Mouse (Mus musculus): ENCODE data around the gene Tcea3.

The Tcea3 gene

GRCm38 (mm10) chr4:136239111-136239510 is 8.4 kb upstream of the Tcea3 start:
- no peak for DNase-seq (ENCODE audit: low spot score in 2 of 2)

DNA sequence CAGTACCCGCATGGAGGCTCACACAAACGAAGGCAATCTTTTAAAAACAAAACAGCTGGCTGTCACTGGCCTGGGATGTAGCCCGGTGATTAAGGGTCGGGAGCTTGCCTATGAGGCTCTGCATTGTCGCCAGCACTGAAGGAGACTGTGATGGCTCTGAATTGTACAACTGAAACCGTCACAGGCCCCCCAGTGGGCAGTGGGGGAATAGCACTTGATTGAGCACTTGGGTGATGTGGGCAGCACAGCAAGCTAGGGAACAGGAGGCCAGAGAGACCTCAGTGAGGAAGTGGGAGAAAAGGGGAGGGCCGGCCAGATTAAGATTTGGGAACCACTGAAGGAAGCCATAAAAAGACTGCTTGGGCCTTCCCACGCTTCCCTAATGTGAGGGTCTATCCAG is 7.9 kb upstream of the Tcea3 start:
- DNase-seq (ENCODE audit: low spot score in 2 of 2): peak; percentile 60 to 78

DNA sequence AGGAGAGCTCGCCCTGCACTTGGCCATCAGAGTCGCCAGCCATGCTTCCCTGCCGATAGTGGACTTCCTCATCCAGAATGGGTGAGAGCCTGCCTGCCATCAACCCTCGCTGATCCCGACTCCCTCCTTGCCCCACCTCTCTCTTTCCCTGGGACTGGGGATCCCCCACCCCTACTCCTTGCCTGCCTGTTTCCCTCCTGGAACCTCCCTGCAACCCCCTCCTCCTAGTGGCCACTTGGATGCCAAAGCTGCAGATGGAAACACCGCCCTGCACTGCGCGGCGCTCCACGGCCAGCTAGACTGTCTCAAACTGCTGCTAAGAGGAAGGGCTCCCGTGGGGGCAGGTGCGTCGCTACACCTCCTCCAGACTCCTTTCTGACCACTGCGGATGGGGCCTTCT is 7.4 kb upstream of the Tcea3 start:
- DNase-seq (ENCODE audit: low spot score in 2 of 2): no peak

DNA sequence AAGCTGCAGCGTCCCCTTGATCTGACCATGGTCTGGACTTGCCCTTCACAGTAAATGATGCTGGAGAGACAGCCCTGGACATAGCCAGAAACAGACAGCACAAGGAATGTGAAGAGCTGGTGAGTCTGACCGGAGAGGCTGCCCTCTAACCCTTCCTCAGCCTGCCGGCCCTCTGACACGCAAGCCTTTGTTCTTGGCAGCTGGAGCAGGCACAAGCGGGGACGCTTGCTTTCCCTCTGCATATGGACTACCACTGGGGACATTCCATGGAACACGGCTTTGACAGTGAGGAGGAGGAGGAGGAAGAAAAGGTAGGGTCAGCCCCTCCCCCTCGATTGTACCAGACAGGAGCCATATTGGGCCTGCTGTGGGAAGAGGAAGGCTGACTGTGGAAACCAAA is 6.6 kb upstream of the Tcea3 start:
- no peak for DNase-seq (ENCODE audit: low spot score in 2 of 2)

DNA sequence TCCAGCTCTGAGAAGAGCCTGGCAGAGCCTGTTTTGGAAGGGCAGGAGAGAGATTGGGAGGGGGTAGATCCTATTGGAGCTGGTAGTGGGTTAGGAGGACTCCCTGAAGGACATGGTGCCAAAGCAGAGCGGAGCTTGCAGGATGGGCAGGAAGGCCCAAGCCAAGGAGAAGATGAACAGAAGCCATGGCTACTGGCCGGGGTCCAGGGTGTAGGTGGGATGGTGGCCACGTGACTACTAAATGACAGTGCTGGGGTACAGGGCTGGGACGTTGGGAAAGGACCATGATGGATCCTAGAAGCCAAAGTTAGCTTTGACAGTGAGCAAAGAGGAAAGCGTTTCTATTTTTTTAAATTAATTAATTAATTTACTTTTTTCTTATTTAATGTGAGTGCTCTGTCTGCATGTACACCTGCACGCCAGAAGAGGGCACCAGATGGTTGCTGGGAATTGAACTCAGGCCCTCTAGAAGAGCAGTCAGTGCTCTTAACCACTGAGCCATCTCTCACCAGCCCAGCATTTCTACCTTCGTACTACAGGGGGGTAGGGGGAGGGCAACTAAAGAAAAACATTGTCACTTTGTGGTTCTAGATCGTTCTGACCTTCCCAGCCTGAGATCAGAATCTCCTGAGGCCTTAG is 5.3 kb upstream of the Tcea3 start:
- DNase-seq (ENCODE audit: low spot score in 2 of 2): no peak

DNA sequence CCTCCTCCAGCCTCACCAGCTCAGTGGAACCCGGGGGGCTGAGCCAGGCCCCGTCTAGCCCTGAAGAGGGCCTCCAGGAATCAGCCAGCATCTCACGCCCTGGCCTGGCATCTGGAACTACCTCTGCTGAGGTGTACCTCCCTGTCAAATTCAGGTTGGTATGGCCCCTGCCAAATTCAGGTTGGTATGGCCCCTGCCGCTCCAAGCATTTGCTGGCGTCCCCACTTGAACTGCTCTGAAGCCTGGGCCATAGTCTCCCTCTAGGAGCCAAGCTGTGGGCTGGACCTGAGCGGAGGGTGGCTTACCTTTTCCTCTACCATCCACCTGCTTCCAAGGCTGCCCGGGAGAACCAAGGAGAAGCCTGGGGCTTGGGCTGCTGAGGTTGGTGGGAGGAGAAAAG is 4.8 kb upstream of the Tcea3 start:
- no peak for DNase-seq (ENCODE audit: low spot score in 2 of 2)

GRCm38 (mm10) chr4:136244208-136244607 is 3.3 kb upstream of the Tcea3 start:
- no peak for DNase-seq (ENCODE audit: low spot score in 2 of 2)

- no peak for DNase-seq (ENCODE audit: low spot score in 2 of 2)
Measured at GRCm38 (mm10) chr4:136245681-136246080, 1.8 kb upstream of the Tcea3 start.

GRCm38 (mm10) chr4:136246568-136246969 is 960 bp upstream of the Tcea3 start:
- no peak for DNase-seq (ENCODE audit: low spot score in 2 of 2)

DNA sequence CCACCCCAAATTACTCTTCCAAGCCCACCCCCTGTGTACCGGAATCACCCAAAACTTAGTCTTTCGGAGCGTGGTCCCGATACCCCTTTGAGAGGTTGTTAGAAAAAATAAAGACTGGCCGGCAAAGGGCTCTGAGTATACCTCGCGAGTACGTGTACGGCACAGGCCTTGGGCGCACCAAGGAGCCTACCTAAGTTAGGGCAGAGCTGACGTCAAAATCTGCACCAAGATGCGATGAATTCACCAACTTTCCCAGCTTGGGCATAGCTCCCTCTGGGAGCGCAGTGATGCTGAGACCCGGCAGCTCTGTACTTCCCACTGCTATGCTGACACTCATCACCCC is 172 bp upstream of the Tcea3 start:
- DNase-seq (ENCODE audit: low spot score in 2 of 2): no peak

GRCm38 (mm10) chr4:136248464-136249331 is 1.2 kb downstream of the Tcea3 start:
- no peak for DNase-seq (ENCODE audit: low spot score in 2 of 2)

- DNase-seq (ENCODE audit: low spot score in 2 of 2): no peak
Measured at GRCm38 (mm10) chr4:136249332-136249647, 1.8 kb downstream of the Tcea3 start.

DNA sequence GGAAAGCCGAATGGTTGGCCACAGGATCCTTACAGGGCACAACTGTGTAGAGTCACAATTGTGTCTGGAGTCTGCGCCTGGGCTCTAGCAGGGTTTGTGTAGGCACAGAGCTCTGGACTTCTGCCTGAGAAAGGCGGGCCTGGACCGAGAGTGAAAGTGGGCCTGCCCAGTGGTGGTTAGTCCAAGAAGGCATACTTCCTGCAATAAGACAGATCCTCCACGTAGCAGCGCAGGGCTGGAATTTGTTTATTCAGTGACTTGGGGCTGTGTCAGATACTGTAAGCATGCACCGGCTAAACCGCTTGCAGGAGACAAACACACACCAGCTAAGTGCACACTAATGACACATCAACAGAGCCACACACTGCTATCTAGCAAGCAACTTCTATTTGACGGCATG is 2.3 kb downstream of the Tcea3 start:
- no peak for DNase-seq (ENCODE audit: low spot score in 2 of 2)

DNA sequence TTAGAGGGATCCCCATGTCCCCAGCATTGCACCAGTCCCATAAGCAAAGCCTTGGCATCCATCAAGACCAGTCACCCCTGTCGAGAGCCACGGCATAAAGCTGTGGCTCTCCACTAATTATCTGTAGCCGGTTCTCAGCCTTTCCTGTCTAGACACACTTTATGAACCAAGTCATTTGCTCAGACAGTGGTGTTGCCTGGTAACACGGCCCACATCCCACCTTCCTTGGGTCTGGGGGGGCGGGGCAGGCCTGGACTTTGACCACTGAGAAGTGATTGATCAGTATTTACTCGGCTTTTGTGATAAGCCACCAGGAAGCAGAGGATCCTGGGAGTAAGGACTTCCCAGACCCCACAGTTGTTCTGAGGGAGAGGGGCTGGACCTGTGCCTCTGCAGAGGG is 8.4 kb downstream of the Tcea3 start:
- no peak for DNase-seq (ENCODE audit: low spot score in 2 of 2)

GRCm38 (mm10) chr4:136256696-136257095 is 9.2 kb downstream of the Tcea3 start:
- no peak for DNase-seq (ENCODE audit: low spot score in 2 of 2)

GRCm38 (mm10) chr4:136259916-136260315 is 12.4 kb downstream of the Tcea3 start:
- DNase-seq (ENCODE audit: low spot score in 2 of 2): no peak

DNA sequence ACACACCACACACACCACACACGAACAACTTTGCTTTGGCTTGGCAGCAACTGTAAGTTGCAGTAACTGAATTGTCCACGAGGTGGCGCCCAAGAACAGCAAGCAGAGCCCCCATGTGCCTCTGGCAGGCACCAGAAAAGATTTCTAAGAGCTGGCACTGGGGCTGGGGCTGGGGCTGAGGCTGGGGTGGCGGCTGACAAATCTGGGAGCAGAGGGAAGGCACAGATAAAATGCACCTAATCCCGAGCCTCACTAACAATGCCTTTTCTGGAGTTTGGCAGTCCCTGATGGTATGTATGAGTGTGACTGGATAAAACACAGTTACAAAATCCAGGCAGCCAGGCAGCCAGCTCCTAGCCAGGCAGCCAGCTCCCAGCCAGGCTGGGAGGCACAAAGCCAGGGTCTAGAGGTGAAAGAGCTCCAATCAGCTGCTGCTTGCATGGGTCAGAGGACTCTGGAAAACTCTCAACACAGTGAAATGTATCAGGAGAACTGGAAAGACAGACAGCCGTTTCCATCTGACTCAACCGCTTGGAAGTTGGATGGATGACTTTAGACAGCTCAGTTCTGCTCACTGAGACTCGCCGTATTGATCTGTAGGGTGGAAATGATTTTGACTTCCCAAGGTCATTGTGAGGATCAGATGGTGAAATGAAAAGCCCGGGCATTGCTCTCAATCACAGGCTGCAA is 13.1 kb downstream of the Tcea3 start:
- DNase-seq (ENCODE audit: low spot score in 2 of 2): peak; percentile 70 to 83

DNA sequence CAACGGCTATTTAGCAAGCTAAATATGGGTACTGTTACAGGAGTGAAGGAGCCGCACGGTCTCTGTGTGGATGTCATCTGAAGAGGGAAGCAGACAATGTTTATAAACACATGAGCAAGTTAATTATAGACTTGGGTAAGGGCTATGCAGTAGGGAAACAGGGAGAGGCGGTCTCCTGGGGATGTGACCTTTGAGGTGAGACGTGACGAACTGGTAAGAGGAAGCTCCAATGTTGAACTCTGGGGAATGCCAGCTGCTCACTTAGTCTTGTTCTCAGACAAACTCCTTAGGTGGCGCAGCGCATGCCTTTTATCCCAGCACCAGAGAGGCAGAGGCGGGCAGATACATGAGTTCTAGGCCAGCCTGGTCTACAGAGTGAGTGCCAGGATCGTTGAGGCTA is 14.4 kb downstream of the Tcea3 start:
- DNase-seq (ENCODE audit: low spot score in 2 of 2): no peak

GRCm38 (mm10) chr4:136263555-136263954 is 16.0 kb downstream of the Tcea3 start:
- DNase-seq (ENCODE audit: low spot score in 2 of 2): no peak

GRCm38 (mm10) chr4:136266716-136267343 is 19.3 kb downstream of the Tcea3 start:
- peak; percentile 17 to 40 for DNase-seq (ENCODE audit: low spot score in 2 of 2)

GRCm38 (mm10) chr4:136268912-136269311 is 21.4 kb downstream of the Tcea3 start:
- no peak for DNase-seq (ENCODE audit: low spot score in 2 of 2)

GRCm38 (mm10) chr4:136270648-136271047 is 23.1 kb downstream of the Tcea3 start:
- no peak for DNase-seq (ENCODE audit: low spot score in 2 of 2)

DNA sequence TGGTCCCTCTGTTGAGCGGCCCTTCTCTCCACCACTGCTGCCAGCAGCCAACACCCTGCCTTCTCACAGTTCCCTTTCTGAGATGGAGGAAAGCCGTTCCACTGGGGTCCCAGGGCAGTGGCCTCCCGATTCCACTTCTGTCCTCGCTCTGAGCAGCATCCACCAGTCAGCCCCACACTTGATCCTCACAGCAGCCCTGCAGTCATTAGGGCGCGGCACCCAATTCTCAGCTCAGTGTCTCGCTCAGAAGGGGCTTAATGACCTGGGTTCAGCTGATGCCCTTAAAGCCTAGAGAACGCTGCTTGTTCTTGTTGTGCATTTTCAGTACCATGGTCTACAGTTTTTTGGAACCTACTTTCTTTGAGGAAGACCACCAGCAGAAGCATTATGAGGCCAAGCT is 33.6 kb downstream of the Tcea3 start:
- DNase-seq (ENCODE audit: low spot score in 2 of 2): no peak
